Mouse (Mus musculus) kidney, embryonic 14.5 days (tissue): ENCODE data around the gene Arid1b. TPM values are rescaled to one million over a fixed set of nuclear protein-coding genes. Genes with fewer than 3 reads are reported as not detected.
A peak's percentile ranks its signal among the peaks of the same experiment; 100 is the strongest.

ENCODE experiments used
- ATAC-seq: fragments of 200-750 bp; cut with Nextera tagmentation; 2 replicates; pipeline ENCODE4 v1.8.0; 2017; ENCODE audit warnings: moderate number of reproducible peaks, mild to moderate bottlenecking, moderate TSS enrichment, moderate library complexity; ENCODE audit not compliant: low FRiP score, low TSS enrichment
- H3K27ac ChIP-seq: fragments of 300-500 bp; sonication (generic); 2 replicates; pipeline ENCODE4 v1.5.1; 2014; ENCODE audit warnings: low read depth, mild to moderate bottlenecking, low read length, moderate library complexity, mixed read lengths
- H3K27me3 ChIP-seq: fragments of 300-500 bp; sonication (generic); 2 replicates; pipeline ENCODE4 v1.6.1; 2014; ENCODE audit warnings: mild to moderate bottlenecking, low read length; ENCODE audit not compliant: control insufficient read depth, insufficient read depth
- H3K36me3 ChIP-seq: fragments of 300-500 bp; sonication (generic); 2 replicates; pipeline ENCODE4 v1.6.1; 2014; ENCODE audit warnings: low read length, mixed read lengths; ENCODE audit not compliant: control insufficient read depth, insufficient read depth
- H3K4me1 ChIP-seq: fragments of 300-500 bp; sonication (generic); 2 replicates; pipeline ENCODE4 v1.6.1; 2014; ENCODE audit warnings: low read length, mixed read lengths; ENCODE audit not compliant: control insufficient read depth, insufficient read depth
- H3K4me2 ChIP-seq: fragments of 300-500 bp; sonication (generic); replicated peaks from 2 replicates; pipeline ENCODE4 v1.6.1; 2014; ENCODE audit warnings: low read depth, mild to moderate bottlenecking, low read length
- H3K4me3 ChIP-seq: fragments of 300-500 bp; sonication (generic); 2 replicates; pipeline ENCODE4 v1.5.1; 2014; ENCODE audit warnings: mild to moderate bottlenecking, low read length
- H3K9ac ChIP-seq: fragments of 300-500 bp; sonication (generic); 2 replicates; pipeline ENCODE4 v1.6.1; 2014; ENCODE audit warnings: low read depth, mild to moderate bottlenecking, low read length, moderate library complexity
- H3K9me3 ChIP-seq: fragments of 300-500 bp; sonication (generic); 2 replicates; pipeline ENCODE4 v1.6.1; 2016; ENCODE audit warnings: low read length; ENCODE audit not compliant: control insufficient read depth
- WGBS: fragments of 180-500 bp; shearing (Covaris S2); extraction: QIAGEN DNeasy Blood & Tissue Kit; methylation state at CpG from one replicate; pipeline ENCODE4 v1.1.7; 2014; 5-methylcytosine and 5-hydroxymethylcytosine counted together
- polyA plus RNA-seq: library from polyadenylated mRNA; unstranded; fragments of >200 nt; fragmentation: Nextera tagmentation; extraction: Ambion mirVana; gene quantifications from 2 replicates; pipeline ENCODE4 v1.2.1, GENCODE M21; 2014

The Arid1b gene
- polyA plus RNA-seq, 1 experiment from 2014 or later = 19.2 TPM

DNA sequence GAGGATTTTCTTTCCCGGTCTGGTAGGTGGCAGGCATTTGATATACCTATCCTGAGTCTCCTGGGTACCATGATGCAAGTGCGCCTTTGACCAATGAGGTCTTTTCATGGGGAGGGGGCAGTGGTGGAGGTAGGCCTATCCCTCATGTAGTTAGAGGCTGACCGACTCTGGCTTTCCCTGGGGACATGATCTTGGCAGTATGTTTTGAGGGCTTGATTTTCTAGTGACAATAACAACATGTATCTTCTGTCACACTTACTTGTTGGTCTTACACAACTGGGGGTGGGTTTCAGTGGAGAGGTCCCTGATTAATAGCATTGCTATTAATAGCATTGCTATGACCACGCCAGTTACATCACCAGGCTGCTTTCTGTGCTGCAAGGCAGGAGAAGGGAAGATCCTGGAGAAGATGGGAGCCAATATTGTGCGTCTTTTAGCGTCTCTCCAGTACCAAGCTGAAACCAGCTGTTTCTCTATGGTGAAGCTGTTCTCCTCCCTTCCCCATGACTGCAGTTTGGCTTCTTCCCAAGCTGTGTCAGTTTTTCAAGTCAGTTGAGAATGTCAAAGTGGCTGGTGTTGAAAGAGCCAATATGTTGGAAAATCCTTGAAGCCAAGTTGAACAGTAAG, 216.1 kb downstream of the Arid1b start:
- Histone ChIP-seq H3K4me1 (peaks cover 18% of the 10 kb centered on the region; the same call in 1 of the 2 replicates), H3K27me3 (no peaks in the 10 kb centered on the region), H3K36me3 (no peaks in the 10 kb centered on the region), H3K9me3 (no peaks in the 10 kb centered on the region), H3K4me2 (no peak overlapping the region), H3K9ac (no peak overlapping the region), H3K27ac (no peak overlapping the region), H3K4me3 (no peak overlapping the region)
- no peak for ATAC-seq
- whole genome bisulfite sequencing = 67% methylated on average over 6 of the region's 6 CpGs

DNA sequence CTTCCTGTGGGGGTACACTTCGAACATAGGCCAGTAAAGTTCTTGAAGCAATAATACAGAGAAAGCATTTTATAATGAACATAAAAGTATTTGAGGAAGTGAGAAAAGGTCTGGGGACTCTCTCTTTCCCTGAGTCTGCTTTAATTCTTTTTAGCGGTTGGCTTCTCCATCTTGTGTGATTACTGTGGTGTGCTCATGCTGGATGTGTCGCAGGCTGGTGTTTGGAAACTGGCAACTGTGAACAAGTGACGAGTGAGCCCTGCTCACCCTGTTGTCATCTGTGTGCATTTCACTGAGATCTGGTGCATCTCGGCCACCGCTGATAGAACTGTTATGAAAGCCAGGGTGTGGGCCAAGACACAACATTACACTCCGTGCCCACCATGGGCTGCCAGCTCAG, 216.8 kb downstream of the Arid1b start:
- no peak for ATAC-seq
- Histone ChIP-seq H3K4me1 (peaks cover 18% of the 10 kb centered on the region; the same call in 1 of the 2 replicates), H3K4me3 (no peak overlapping the region), H3K27me3 (no peaks in the 10 kb centered on the region), H3K27ac (no peak overlapping the region), H3K36me3 (no peaks in the 10 kb centered on the region), H3K9me3 (no peaks in the 10 kb centered on the region), H3K4me2 (no peak overlapping the region), H3K9ac (no peak overlapping the region)
- 92% methylated on average over 7 of the region's 7 CpGs for WGBS

DNA sequence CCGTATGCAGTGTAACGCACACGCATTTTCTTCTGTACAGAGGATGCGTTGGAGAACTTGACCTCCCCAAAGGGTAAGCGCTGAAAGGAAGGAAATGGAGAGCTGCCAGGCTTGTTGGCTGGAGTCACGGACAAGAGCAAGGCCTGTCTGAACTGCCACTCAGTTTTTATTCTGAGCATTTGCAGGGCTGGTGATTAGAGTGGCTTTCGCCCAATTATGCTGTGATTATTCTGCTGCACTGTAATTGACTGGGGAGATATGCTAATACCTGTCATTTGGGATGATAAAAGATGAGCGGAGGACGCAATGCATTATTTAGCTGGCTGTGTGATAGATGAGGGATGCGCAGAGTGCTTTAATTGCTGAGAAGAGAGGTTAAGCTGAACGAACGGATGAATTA, 218.0 kb downstream of the Arid1b start:
- H3K4me3 ChIP-seq = no peak overlapping the region
- H3K4me1 ChIP-seq = peaks cover 26% of the 10 kb centered on the region
- no peaks in the 10 kb centered on the region for H3K27me3 ChIP-seq
- H3K36me3 ChIP-seq = no peaks in the 10 kb centered on the region
- no peak for ATAC-seq
- 74% methylated on average over 12 of the region's 12 CpGs for WGBS
- H3K4me2 ChIP-seq = no peak overlapping the region
- no peak overlapping the region for H3K27ac ChIP-seq
- no peaks in the 10 kb centered on the region for H3K9me3 ChIP-seq
- H3K9ac ChIP-seq = no peak overlapping the region

DNA sequence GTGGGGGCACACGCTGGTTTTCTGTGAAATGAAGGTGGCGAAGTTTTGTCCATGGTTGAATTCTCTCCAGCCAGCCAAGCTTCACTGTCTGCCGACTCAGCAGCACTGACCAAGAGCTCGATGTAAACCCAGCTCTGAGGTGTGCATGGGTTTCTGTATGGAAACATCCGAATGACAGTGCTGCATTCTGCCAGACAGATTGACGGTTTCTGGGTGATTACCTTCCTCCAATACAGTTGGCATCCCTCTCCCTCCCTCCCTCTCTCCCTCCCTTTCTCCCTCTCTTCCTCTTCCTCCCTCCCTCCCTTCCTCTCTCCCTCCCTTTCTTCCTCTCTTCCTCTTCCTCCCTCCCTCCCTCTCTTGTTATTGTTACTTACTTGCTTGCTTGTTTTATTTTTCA, 219.3 kb downstream of the Arid1b start:
- Histone ChIP-seq H3K9me3 (no peaks in the 10 kb centered on the region), H3K4me3 (no peak overlapping the region), H3K4me2 (no peak overlapping the region), H3K27me3 (no peaks in the 10 kb centered on the region), H3K9ac (no peak overlapping the region), H3K27ac (no peak overlapping the region), H3K36me3 (no peaks in the 10 kb centered on the region), H3K4me1 (peaks cover 30% of the 10 kb centered on the region)
- no peak for ATAC-seq
- WGBS = 41% methylated on average over 6 of the region's 6 CpGs

DNA sequence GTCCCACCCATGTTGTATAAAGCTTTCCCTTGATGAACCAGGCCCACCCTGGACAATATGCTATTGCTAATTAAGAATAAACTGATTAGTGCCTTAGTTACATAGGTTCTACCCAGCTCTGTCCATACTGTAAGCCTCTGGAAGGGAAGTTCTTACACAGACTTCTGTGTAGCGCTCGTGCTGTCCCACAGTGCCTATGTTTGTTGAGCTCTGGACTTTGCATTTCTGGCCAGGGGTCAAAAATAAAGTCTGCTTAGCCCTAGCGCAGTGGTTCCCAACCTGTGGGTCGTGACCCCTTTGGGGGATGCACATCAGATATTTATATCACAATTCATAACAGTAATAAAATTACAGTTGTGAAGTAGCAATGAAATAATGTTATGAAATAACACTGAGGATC, 221.2 kb downstream of the Arid1b start:
- WGBS = 89% methylated on average over 4 of the region's 4 CpGs
- H3K27ac ChIP-seq = no peak overlapping the region
- H3K4me3 ChIP-seq = no peak overlapping the region
- H3K27me3 ChIP-seq = no peaks in the 10 kb centered on the region
- H3K4me1 ChIP-seq = peaks cover 29% of the 10 kb centered on the region
- H3K9ac ChIP-seq = no peak overlapping the region
- no peaks in the 10 kb centered on the region for H3K36me3 ChIP-seq
- H3K4me2 ChIP-seq = no peak overlapping the region
- ATAC-seq = no peak
- H3K9me3 ChIP-seq = no peaks in the 10 kb centered on the region

DNA sequence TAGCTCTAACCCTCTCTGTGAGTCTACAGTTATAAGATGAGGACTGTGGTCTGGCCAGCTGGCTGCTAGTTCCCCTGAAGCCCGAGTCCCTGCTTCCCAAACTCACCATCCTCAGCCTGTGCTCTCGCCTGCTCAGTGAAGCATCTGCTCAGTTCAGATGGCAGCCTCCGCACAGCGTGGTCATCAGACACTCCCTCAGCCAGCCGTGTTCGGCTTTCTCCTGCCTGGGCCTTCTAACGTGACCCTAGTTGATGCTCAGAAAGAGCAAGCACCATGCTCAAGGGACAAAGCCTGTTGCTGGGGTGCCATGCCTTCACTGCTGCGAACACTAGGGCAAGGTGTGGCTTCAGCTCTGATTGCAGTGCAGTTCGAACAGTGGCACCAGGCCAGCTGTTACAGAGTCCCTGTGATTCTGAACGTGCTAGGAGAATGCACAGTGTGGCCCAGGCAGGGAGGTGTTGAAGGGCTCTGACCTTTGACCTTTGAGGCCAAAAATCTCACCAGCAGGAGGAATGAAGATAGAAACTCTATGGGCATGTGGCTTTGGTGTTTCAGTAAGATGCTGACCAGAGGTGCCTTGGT, 222.9 kb downstream of the Arid1b start:
- 11% methylated on average over 10 of the region's 10 CpGs for WGBS
- Histone ChIP-seq H3K27ac (no peak overlapping the region; the same call in 1 of the 2 replicates), H3K4me3 (no peak overlapping the region), H3K36me3 (no peaks in the 10 kb centered on the region), H3K27me3 (no peaks in the 10 kb centered on the region), H3K9me3 (no peaks in the 10 kb centered on the region), H3K9ac (no peak overlapping the region), H3K4me2 (no peak overlapping the region), H3K4me1 (peaks cover 32% of the 10 kb centered on the region)
- ATAC-seq = peak; percentile 76

DNA sequence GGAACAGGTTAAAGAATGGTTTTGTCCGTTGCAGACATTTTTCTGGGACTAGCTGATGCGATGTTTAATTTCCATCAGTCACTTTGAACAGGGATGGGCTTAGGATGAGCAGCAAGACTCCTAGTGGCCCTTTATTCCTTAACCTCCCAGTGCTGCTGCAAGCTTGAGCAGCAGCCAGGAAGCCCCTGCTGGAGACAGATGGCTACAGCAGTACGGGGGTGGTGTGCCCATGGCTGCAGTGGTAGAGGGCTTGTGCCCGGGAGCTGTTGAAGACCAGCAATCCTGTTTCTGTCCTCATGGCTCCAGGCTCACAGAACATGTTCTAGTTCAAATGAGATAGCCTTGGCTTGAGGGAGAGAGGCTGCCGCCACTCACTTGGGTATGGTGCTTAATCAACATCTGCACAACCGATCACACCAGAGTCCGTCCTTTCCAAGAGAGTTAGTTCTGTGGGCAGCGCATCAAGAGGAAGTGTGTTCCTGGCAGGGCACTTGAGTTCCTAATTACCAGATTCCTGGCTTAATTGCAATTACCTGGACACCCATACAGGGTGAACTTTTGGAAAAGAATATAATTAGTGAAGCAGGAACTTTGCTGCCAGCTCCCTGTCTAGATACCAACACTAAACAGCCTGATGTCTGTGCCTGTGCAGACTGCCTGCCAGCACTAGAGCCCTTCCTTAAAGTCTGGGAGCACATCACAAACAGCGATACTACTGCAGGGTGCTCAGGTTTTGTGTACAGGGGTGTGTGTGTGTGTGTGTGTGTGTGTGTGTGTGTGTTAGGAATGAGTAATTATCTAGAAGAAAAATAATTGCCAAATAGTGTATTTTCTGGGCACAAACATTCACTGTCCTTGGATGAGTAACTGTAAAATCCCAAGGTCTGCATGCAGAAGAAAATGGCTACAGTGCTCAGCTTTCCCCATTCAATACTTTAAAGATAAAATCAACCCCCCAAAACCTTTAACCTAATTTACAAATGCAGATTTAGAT, 224.0 kb downstream of the Arid1b start:
- Histone ChIP-seq H3K9ac (no peak overlapping the region), H3K4me2 (no peak overlapping the region), H3K4me3 (no peak overlapping the region), H3K27me3 (no peaks in the 10 kb centered on the region), H3K36me3 (no peaks in the 10 kb centered on the region), H3K4me1 (peaks cover 24% of the 10 kb centered on the region), H3K9me3 (no peaks in the 10 kb centered on the region), H3K27ac (no peak overlapping the region)
- no peak for ATAC-seq
- WGBS = 78% methylated on average over 9 of the region's 9 CpGs

DNA sequence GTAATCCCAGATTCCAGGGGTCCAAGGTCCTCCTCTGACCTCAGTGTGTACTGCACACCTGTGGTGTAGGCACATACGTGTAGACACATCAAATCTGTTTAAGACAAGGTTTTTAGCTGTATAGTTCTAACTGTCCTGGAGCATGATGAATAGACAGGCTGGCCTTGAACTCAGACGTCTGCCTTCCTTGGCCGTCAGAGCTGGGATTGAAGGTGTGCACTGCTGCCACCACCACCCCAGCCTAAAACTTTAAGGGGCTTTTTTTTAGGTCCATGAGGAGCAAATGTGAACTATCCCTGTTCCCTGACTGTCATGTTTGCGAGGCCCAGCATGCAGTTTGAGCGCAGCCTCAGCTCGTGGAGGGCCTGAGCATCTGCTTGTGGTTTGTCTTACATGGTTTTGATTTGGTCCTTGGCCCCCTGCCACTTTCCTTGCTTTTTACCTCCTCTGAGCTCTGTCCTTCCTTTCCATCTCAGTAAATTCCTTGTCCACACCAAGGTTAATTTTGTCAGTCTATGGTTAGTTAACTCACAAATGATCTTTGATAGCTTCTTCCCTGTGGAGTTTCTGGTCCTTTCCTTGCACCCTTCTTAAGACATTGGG, 224.9 kb downstream of the Arid1b start:
- Histone ChIP-seq H3K9ac (no peak overlapping the region), H3K27me3 (no peaks in the 10 kb centered on the region), H3K9me3 (no peaks in the 10 kb centered on the region), H3K36me3 (no peaks in the 10 kb centered on the region), H3K4me1 (peaks cover 24% of the 10 kb centered on the region), H3K4me2 (no peak overlapping the region), H3K27ac (no peak overlapping the region), H3K4me3 (no peak overlapping the region)
- WGBS = 65% methylated on average over 6 of the region's 6 CpGs
- ATAC-seq = no peak
